Mouse (Mus musculus) mature B cell (primary cell): ENCODE measurements around the gene Odf3b.

Source experiments
- in situ Hi-C: fragments of 300-500 bp; cut with MboI; formaldehyde crosslinking; loops from 2 replicates; pipeline ENCODE4 v1.14.3; 2019

The Odf3b gene

GRCm38 (mm10) chr15:89374801-89375534 is 4.1 kb downstream of the Odf3b start:
- in situ Hi-C loops = no loop called here

- in situ Hi-C loops = no loop called here
Observed at GRCm38 (mm10) chr15:89374340-89374739, 4.7 kb downstream of the Odf3b start.

DNA sequence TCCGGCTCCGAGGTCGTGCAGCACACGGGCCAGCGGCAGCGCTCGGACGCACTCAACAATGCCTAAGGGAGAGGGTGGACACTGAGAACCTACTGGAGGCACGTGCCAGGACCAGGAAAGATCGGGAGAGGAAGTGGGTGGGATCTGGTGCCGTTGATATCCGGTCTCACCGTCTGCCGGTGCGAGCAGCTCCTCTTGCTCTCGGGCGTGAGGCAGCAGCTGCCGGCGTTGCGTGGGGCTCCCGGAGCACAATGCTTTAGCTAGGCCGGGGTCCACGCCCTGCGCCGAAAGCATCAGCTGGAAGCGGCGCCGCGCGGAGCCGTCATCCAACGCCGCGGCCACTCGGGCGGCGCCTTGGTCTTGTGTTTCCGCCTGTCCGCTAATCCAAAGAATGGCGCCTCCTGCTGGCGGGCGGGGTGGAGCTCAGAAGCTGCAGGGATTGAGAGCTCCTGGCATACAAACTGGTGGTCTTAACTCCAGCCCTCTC is 5.3 kb downstream of the Odf3b start, which contains the start of gene Sco2:
Gene Sco2, minus strand, starts transcription at position 85 of the 487 bp plus-strand sequence.
- in situ Hi-C loops = no loop called here

DNA sequence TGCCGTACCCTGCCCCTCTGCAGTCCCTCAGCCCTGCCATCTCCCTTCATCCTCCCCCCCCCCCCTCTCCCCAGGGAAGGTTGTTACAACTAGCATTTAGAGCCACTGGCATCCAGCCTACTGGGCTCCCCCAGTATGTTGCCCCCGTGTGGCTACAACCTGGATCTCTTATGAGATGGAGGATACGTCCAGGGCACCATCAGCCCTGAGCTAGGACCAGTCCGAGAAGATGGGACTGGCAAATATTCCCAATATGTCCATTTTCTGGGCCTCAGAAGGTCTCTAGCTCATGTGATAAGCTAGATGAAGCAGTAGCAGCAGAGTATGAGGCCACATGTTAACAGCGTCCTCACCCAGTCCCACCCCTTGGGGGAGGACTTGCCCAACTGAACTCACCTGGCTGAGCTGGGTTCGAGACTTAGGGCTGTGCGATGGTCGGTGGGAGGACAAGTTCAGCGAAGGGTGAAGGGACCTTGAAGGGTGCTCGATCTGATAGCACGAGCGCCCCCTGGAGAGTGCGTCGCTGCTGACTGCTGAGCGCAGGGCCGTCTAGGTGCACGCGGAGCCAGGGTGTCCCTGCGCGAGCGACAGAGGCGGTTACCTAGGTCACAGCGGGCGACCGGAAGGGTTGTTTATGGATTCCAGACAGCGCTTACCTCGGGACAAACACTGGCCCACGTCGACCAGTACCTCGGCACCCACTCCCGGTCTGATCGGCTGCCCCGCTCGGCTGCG is 5.9 kb downstream of the Odf3b start:
- in situ Hi-C loops = no loop called here

- in situ Hi-C loops = no loop called here
Observed at GRCm38 (mm10) chr15:89372536-89372935, 6.5 kb downstream of the Odf3b start.

DNA sequence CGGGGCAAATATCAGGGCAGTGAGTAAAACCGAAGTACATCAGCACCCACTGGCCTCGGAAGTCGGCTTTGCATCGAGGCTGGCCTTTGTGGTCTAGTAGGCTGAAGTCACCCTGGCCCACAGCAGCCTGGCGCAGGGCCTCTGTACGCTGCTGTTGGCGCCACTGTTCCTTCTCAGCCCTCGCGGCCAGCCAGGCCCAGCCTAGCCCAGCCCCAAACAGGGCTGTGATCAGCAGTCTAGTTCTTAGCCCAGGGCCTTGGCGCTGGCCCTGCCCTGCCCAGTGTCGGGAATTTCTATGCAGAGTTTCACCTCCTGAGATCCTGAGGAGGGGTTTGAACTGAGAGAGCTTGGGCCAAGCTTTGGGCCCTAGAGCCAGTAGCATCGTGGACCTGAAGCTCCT is 7.0 kb downstream of the Odf3b start:
- in situ Hi-C loops = no loop called here

DNA sequence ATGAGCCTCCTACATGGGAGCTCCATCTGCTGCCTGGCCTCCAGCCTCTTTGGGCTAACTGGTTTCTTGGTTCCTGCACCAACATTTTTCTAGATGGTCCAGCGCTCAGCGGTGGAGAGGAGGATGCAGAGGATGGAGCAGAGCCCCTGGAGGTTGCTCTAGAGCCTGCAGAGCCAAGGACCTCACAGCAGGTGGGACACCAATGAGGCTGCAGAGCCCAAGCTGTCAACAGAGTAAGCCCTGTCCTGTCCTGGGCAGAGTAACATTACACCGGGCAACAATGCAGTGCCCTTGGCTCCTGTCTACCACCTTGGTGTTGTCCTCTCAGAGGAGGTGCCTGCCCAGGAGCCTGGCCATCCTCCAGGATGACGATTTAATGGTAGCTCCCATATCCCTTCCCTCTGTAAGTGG is 13.9 kb downstream of the Odf3b start:
- in situ Hi-C loops = no loop called here

GRCm38 (mm10) chr15:89363051-89363450 is 16.0 kb downstream of the Odf3b start:
- in situ Hi-C loops = no loop called here

- in situ Hi-C loops = no loop called here
Observed at GRCm38 (mm10) chr15:89358784-89359183, 20.3 kb downstream of the Odf3b start.

GRCm38 (mm10) chr15:89356372-89356771 is 22.7 kb downstream of the Odf3b start:
- in situ Hi-C loops = no loop called here

- in situ Hi-C loops = no loop called here
Observed at GRCm38 (mm10) chr15:89355241-89356187, 23.6 kb downstream of the Odf3b start, which contains the start of the genes Lmf2 and Ncaph2. Gene Lmf2 (minus strand): TSS chr15:89355659. Gene Ncaph2 (plus strand): TSS chr15:89355719.

GRCm38 (mm10) chr15:89354455-89354854 is 24.6 kb downstream of the Odf3b start:
- in situ Hi-C loops = no loop called here

- in situ Hi-C loops = no loop called here
Observed at GRCm38 (mm10) chr15:89353837-89354236, 25.2 kb downstream of the Odf3b start.

DNA sequence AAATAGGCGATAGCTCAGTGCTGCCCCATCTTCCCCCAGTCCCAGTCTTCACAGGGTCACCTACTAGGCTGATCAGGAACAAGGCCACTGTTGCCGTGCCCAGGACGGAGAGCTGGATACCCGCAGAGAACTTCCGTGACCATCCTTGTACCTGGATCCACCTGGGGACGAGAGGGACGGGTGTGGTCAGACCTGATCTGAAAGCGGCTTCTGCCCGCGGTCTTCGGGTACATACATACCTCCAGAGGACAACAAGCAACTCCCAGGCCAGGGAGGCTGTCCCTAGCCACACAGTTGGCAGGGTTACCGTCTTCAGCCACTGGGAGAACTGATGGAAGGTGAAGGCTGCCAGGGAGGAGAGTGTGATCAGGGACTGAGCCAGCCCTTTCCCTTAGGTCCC is 26.3 kb downstream of the Odf3b start:
- in situ Hi-C loops = no loop called here

DNA sequence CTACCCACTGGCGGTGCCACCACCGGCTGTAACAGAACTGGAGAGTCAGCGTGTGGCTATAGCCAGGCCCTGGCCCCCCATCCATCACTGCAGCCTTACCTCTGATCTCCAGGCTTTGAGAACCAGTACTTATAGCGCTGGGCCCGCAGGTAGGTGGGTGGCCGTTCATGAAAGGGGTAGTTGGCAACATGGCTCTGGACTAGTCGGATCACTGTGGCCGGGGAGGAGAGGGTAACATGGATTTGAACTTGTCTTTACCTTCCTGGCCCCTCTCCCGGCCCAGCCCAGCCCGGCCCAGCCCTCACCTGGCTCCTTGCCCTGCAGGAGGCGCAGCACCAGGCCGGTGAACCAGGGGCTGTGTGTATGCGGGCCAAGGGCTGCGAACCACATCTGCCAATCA is 27.0 kb downstream of the Odf3b start:
- in situ Hi-C loops = no loop called here

DNA sequence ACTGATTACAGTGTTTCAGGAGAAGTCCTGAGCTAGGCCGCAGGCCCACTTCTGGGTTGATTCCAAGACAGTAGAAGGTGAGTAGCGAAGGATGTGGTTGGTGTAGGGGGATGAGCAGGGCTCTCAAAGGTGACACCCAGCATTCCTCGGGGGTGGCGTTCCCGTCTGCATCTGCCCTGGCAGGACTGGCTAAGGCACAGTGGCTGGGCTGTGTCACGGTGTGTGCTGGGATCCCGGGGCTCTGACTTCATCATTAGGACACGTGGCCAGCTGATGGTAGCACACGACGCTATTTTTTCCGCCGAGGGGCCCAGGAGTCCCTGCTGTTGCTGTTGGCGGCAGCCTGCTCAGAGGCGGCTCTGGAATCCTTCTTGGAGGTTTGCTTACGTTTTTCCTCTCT is 27.8 kb downstream of the Odf3b start:
- in situ Hi-C loops = no loop called here

DNA sequence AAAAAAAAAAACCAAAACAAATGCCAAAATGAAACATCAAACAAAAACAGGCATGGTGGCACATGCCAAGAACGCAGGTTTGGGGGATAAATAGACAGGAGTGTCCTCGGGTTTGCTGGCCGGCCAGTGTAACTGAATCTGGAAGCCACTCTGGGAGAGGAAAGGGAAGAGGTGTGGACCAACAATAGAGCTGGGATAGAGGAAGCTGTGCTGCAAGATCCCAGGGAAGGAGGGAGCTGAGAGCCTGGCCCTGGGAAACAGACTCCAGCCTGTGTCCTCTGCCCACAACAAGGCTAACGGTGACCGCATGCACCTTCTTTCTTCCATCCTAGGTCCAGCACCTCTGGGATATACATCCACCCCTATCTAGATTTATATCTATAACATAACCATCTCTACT is 28.6 kb downstream of the Odf3b start:
- in situ Hi-C loops = no loop called here

DNA sequence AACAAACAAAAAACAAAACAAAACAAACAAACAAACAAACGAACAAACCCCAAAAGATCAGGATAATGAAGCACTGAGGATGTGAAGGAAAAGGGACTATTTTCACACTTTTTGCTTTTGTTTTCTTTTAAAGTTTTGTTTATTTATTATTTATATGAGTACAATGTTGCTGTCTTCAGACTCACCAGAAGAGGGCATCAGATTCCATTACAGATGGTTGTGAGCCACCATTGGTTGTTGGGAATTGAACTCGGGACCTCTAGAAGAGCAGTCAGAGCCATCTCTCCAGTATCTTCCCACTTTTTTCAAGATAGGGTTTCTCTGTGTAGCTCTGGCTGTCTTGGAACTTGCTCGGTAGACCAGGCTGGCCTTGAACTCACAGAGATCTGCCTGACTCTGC is 35.8 kb downstream of the Odf3b start:
- in situ Hi-C loops = no loop called here

- in situ Hi-C loops = no loop called here
Observed at GRCm38 (mm10) chr15:89341678-89342077, 37.4 kb downstream of the Odf3b start.

DNA sequence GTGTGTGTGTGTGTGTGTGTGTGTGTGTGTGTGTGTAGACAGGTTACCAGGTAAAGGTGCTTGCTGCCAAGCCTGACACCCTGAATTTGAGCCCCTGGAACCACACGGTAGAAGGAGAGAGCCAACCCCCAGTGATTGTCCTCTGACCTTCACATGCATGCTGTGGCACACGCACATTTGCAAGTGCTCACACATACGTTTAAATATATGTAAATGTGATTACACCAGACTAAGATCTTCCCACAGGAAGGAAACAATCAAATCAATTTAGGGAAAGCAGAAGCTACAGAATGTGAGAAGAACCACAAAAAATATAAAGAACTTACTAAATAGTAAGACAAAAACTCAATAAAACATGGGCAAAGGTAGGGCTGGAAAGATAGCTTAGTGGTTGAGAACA is 38.9 kb downstream of the Odf3b start:
- in situ Hi-C loops = no loop called here

DNA sequence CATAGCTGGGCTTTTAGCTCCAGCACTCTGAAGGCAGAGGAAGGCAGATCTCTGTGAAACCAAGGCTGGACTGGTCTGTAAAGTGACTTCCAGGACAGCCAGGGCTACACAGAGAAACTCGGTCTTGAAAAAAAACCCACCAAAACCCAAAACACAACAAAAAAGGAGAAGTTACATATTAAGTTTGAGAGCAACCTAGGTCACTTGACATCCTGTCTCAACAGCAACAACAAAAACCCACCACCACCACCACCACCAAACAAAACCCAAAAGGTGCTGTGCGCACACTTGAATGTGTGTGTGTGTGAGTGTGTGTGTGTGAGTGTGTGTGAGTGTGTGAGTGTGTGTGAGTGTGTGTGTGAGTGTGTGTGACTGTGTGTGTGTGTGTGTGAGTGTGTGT is 39.4 kb downstream of the Odf3b start:
- in situ Hi-C loops = no loop called here

GRCm38 (mm10) chr15:89336422-89336821 is 42.7 kb downstream of the Odf3b start:
- in situ Hi-C loops = no loop called here
